In the genomic region with DNA sequence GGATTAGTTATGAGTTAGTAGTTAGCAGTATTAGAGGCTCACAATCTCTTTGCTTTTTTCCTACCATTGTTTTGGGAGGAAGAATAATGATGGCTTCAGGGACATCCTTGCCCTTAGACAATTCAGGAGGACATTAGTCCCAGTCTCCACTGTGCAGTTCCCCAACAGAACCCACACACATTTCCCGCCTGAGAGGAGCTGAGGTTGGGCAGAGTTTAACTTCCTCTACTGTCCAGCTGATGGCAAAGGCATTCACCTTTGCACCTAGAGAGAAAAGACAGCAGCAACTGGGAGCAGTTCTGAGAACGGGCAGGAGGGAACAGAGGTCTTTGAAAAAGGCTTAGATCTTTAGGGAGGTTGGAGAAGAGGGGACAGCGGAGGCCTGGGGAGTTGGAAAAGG, we compare ENCODE assay signal across 16 mouse cellular contexts.
"Had no signal": no experiment of that assay in that cellular context is flagged by ENCODE, and none has a peak within 500 bp of the region (broad histone marks: within the 10 kb centered on the region; RNA-seq: fewer than 3 reads in every experiment).

No protein-coding gene starts in this region.

- DNase-seq: layer of hippocampus, adult 9-11 months; liver; liver, embryonic 13.5 days; liver, postnatal 0 days; lung, embryonic 14.5 days; midbrain, embryonic 14.5 days; thymus, adult 18-20 months; thymus, postnatal 36 days had no signal

- H3K27ac ChIP-seq: kidney, postnatal 0 days; layer of hippocampus, adult 2 months; limb, embryonic 10.5 days; limb, embryonic 13.5 days; liver, embryonic 13.5 days; macrophage had no signal

- H3K9me3 ChIP-seq: limb, embryonic 10.5 days; limb, embryonic 13.5 days; liver, embryonic 13.5 days had no signal

- H3K27me3 ChIP-seq: limb, embryonic 13.5 days; liver, embryonic 13.5 days had no signal

- ATAC-seq: intestine, postnatal 0 days; liver, postnatal 0 days; lung, postnatal 0 days had no signal

- H3K9ac ChIP-seq: limb, embryonic 13.5 days; liver, embryonic 13.5 days; liver, postnatal 0 days; lung, embryonic 14.5 days had no signal

- H3K36me3 ChIP-seq: limb, embryonic 10.5 days; limb, embryonic 13.5 days; liver, embryonic 13.5 days had no signal

- H3K4me2 ChIP-seq: limb, embryonic 13.5 days; liver, embryonic 13.5 days; lung, embryonic 14.5 days; midbrain, embryonic 11.5 days had no signal

- H3K4me3 ChIP-seq: layer of hippocampus, adult 2 months; limb, embryonic 10.5 days; limb, embryonic 13.5 days; liver, embryonic 13.5 days had no signal
